Mouse (Mus musculus) limb, embryonic 14.5 days (tissue): ENCODE results near the gene Me3. TPM values are rescaled to one million over a fixed set of nuclear protein-coding genes. Genes with fewer than 3 reads are reported as not detected.

ENCODE experiments used
- ATAC-seq: fragments of 200-750 bp; cut with Nextera tagmentation; 2 replicates; pipeline ENCODE4 v1.8.0; 2017; ENCODE audit warnings: low read depth, moderate number of reproducible peaks, moderate TSS enrichment; ENCODE audit not compliant: low FRiP score
- DNase-seq: peaks from one replicate; pipeline ENCODE4 v3.0.0-alpha.2; 2015; ENCODE audit warnings: low spot score
- H3K27ac ChIP-seq: fragments of 300-500 bp; sonication (generic); replicated peaks from 2 replicates; pipeline ENCODE4 v1.5.1; 2014; ENCODE audit warnings: low read depth, mild to moderate bottlenecking, low read length, moderate library complexity, mixed read lengths
- H3K27me3 ChIP-seq: fragments of 300-500 bp; sonication (generic); 2 replicates; pipeline ENCODE4 v1.6.1; 2014; ENCODE audit warnings: low read length, mixed read lengths; ENCODE audit not compliant: control insufficient read depth, insufficient read depth
- H3K36me3 ChIP-seq: fragments of 300-500 bp; sonication (generic); 2 replicates; pipeline ENCODE4 v1.6.1; 2014; ENCODE audit warnings: mild to moderate bottlenecking, low read length, moderate library complexity, mixed read lengths; ENCODE audit not compliant: control insufficient read depth, insufficient read depth
- H3K4me1 ChIP-seq: fragments of 300-500 bp; sonication (generic); 2 replicates; pipeline ENCODE4 v1.6.1; 2014; ENCODE audit warnings: antibody characterized with exemption, low read length, mixed read lengths; ENCODE audit not compliant: control insufficient read depth, insufficient read depth
- H3K4me2 ChIP-seq: fragments of 300-500 bp; sonication (generic); replicated peaks from 2 replicates; pipeline ENCODE4 v1.6.1; 2014; ENCODE audit warnings: low read depth, mild to moderate bottlenecking, low read length, moderate library complexity; ENCODE audit not compliant: severe bottlenecking
- H3K4me3 ChIP-seq: fragments of 300-500 bp; sonication (generic); replicated peaks from 2 replicates; pipeline ENCODE4 v1.5.1; 2014; ENCODE audit warnings: low read length
- H3K9ac ChIP-seq: fragments of 300-500 bp; sonication (generic); 2 replicates; pipeline ENCODE4 v1.6.1; 2014; ENCODE audit warnings: mild to moderate bottlenecking, low read depth, low read length, moderate library complexity; ENCODE audit not compliant: severe bottlenecking
- H3K9me3 ChIP-seq: fragments of 300-500 bp; sonication (generic); 2 replicates; pipeline ENCODE4 v1.6.1; 2016; ENCODE audit warnings: low read length; ENCODE audit not compliant: control insufficient read depth
- POLR2A ChIP-seq: fragments of 200-500 bp; IDR thresholded peaks from 2 replicates; pipeline ENCODE4 v1.8.0; 2012; ENCODE audit warnings: inconsistent platforms, mild to moderate bottlenecking, moderate library complexity, borderline replicate concordance; ENCODE audit not compliant: insufficient read depth, insufficient read length; ENCODE audit errors: extremely low read depth
- WGBS: fragments of 180-500 bp; shearing (Covaris S2); extraction: QIAGEN DNeasy Blood & Tissue Kit; methylation state at CpG from one replicate; pipeline ENCODE4 v1.1.7; 2014; 5-methylcytosine and 5-hydroxymethylcytosine counted together
- polyA plus RNA-seq, 2 experiments: library from polyadenylated mRNA; depleted of rRNA in 1 of 2; stranded (reverse) in 1 of 2; unstranded in 1 of 2; fragments of >200 nt; fragmentation: Nextera tagmentation in 1 of 2; extraction: Ambion mirVana in 1 of 2; gene quantifications; 2 replicates each; pipeline versions ENCODE4 v1.2.1 to v1.2.3; 2012 to 2014

The Me3 gene
- polyA plus RNA-seq, 2 experiments, result 1.3 to 2.1 TPM

GRCm38 (mm10) chr7:89796351-89796801 is 164.2 kb downstream of the Me3 start:
- Histone ChIP-seq H3K36me3 (no peaks in the 10 kb centered on the region), H3K9ac (no peak overlapping the region), H3K27me3 (no peaks in the 10 kb centered on the region), H3K4me2 (no peak overlapping the region), H3K4me1 (peaks cover 12% of the 10 kb centered on the region), H3K4me3 (no peak overlapping the region), H3K27ac (no peak overlapping the region), H3K9me3 (no peaks in the 10 kb centered on the region; the same call in 1 of the 2 replicates)
- WGBS, result 30% methylated on average over 6 of the region's 6 CpGs
- DNase-seq (no peak), ATAC-seq (peak; percentile 50; the same call in 1 of the 2 replicates)
- no peak for TF ChIP-seq POLR2A

- DNase-seq (no peak), ATAC-seq (no peak)
- no peak for TF ChIP-seq POLR2A
- H3K4me3 ChIP-seq, result no peak overlapping the region
- 65% methylated on average over 8 of the region's 8 CpGs for WGBS
- H3K4me1 ChIP-seq, result peaks cover 12% of the 10 kb centered on the region
- no peaks in the 10 kb centered on the region for H3K27me3 ChIP-seq
- H3K9ac ChIP-seq, result no peak overlapping the region
- no peak overlapping the region for H3K4me2 ChIP-seq
- H3K36me3 ChIP-seq, result no peaks in the 10 kb centered on the region
- H3K27ac ChIP-seq, result no peak overlapping the region
- no peaks in the 10 kb centered on the region; the same call in 1 of the 2 replicates for H3K9me3 ChIP-seq
Observed at GRCm38 (mm10) chr7:89798358-89799020, 166.3 kb downstream of the Me3 start.

GRCm38 (mm10) chr7:89802447-89802846 is 170.3 kb downstream of the Me3 start:
- Histone ChIP-seq H3K4me2 (no peak overlapping the region), H3K27me3 (no peaks in the 10 kb centered on the region), H3K4me1 (peaks cover 9% of the 10 kb centered on the region), H3K27ac (no peak overlapping the region), H3K4me3 (no peak overlapping the region), H3K9me3 (no peaks in the 10 kb centered on the region), H3K36me3 (no peaks in the 10 kb centered on the region), H3K9ac (no peak overlapping the region)
- ATAC-seq, result no peak
- WGBS, result 79% methylated on average over 3 of the region's 3 CpGs
- no peak for DNase-seq
- TF ChIP-seq POLR2A, result no peak

GRCm38 (mm10) chr7:89803966-89804365 is 171.8 kb downstream of the Me3 start:
- Histone ChIP-seq H3K9ac (no peak overlapping the region), H3K4me2 (no peak overlapping the region), H3K4me1 (no peaks in the 10 kb centered on the region), H3K9me3 (no peaks in the 10 kb centered on the region), H3K4me3 (no peak overlapping the region), H3K27me3 (no peaks in the 10 kb centered on the region), H3K36me3 (no peaks in the 10 kb centered on the region), H3K27ac (no peak overlapping the region)
- 80% methylated on average over 4 of the region's 4 CpGs for WGBS
- no peak for TF ChIP-seq POLR2A
- no peak for DNase-seq
- ATAC-seq, result no peak

GRCm38 (mm10) chr7:89809400-89809799 is 177.2 kb downstream of the Me3 start:
- H3K36me3 ChIP-seq, result no peaks in the 10 kb centered on the region
- 73% methylated on average over 2 of the region's 2 CpGs for WGBS
- H3K27ac ChIP-seq, result no peak overlapping the region
- H3K4me2 ChIP-seq, result no peak overlapping the region
- H3K4me1 ChIP-seq, result no peaks in the 10 kb centered on the region
- ATAC-seq, result no peak
- no peak overlapping the region for H3K9ac ChIP-seq
- no peak overlapping the region for H3K4me3 ChIP-seq
- no peak for DNase-seq
- H3K27me3 ChIP-seq, result no peaks in the 10 kb centered on the region
- H3K9me3 ChIP-seq, result no peaks in the 10 kb centered on the region
- TF ChIP-seq POLR2A, result no peak
